Mouse (Mus musculus) 3134 (cell line): Measurements from ENCODE around the gene Tcam1.

Experiments
- DNase-seq: peaks from one replicate; pipeline ENCODE4 v3.0.0-alpha.2; 2011; ENCODE audit warnings: low spot score; ENCODE audit not compliant: insufficient read length; ENCODE audit errors: extremely low read depth

Gene Tcam1

DNA sequence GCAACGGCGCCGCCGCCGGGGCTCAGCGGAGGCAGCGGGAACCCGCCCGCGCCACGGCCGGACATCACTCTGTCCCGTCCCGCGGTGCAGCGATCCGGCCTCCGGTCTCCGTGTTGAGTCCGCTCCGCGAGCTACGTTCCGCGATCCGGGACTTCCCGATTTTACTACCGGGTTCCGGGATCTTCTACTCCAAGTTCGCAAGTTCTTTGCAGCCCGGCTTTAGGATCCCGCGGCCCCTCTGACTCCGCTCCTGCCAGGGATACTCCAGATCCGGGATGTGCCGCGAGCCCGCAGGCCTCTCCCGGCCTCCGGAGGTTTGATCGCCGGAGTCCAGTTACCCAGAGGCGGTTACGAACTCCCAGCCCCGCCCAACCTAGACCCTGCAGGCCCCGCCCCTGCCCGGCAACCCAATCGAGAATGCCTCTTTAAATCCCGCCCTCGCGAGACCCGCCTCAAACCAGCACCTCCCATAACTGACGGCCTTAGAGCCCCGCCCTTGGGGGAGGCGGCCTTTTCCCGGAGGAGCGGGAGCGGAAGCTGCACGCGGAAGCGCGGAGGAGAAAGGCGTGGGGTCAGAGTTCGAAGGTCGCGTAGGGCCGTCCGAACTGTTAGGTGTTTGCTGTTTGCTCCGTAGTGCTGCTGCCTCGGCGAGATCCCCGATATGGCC is 3.7 kb upstream of the Tcam1 start, which contains the start of gene Smarcd2:
Gene Smarcd2 (minus strand): TSS at position 329 of the 667 bp plus-strand sequence.
- DNase-seq: peak; percentile 99

DNA sequence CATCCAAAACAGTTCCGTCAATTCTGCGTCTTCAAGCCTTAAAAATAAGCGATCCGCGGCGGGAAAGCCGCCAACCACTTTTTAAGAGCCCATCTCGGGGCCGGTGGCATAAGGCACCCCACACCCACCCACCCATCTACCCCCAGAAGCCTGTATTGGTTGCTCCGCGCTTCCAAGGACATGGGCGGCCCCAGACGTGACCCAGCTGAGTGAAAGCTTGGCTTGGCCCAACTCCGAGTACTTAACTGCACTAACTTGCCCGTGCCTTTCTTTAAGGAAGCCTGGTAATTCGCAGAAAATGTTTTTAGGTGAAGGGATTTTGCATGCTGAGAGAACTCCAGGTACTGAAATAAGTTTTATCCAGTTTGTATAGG is 3.2 kb upstream of the Tcam1 start:
- DNase-seq: no peak

DNA sequence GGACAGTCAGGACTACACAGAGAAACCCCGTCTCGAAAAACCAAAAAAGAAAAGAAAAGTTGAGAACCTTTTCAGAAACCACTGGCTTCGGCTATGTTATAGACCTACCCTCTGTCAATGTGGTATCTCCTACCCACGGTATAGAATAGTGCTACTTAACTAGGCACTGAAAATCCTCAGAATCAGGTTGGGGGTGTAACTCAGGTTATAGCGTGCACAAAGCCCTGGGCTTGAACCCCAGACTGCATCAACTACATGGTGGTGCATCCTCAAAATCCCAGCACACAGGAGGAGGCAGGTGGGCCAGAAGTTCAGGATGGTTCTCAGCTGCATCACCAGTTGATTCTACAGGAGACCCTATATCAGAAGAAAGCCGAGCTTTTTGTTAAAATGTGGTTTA is 2.7 kb upstream of the Tcam1 start:
- no peak for DNase-seq

DNA sequence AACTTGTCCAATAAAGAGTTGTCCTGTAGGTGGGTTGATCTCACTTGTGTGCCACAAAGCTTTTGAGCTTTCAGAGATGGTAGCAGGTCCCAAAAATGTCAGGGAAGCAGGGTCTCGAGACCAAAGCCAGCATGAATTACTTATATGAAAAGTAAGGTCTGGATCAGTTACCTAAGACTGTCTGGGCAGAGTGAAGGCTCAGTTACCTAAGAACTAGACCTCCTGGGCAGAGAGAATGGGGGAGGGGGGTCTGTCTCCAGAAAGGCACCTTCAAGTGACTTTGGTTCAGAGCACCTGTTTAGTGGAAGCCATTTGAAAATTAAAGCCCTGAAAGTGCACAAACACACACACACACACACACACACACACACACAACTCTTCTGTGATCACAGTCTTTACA is 2.1 kb upstream of the Tcam1 start:
- DNase-seq: no peak

DNA sequence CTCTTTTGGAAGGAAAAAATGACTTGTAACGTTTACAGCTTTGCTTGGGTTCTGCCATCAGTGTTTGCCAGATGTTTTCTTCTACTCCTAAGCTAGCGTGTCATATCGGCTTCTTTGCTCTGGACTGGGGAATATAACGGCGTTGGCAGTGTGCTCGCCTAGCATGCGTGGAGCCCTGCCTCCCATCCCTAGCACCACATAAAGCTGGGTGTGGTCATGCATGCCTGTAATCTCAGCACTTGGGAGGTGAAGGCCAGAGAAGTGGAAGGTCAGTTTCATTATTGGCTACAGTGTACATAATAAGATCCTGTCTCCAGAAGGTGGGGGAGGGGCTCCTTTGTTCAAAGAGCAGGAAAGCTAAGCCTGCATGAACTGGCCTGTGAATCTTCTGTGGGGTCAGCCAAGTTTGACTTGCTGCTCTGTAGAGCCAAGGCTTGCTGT is 1.5 kb upstream of the Tcam1 start:
- no peak for DNase-seq

DNA sequence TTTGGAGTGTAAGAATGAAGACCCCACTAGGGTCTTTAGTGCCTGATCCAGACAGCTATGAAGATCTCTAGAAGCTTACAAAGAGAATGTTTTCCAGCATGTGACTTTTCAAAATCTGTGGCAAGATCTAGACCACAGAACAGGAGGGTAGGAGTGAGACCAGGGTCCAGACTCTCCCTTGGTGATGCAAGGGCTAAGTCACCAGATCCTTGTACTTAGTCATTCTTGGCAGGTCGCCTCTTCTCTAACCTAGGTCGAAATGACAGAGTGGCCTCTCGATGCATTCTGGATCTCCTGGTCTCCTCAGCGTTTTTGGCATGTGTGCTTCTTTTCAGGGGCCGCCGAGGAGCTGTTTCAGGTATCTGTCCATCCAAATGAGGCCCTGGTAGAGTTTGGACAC is 6.0 kb downstream of the Tcam1 start:
- DNase-seq: no peak

DNA sequence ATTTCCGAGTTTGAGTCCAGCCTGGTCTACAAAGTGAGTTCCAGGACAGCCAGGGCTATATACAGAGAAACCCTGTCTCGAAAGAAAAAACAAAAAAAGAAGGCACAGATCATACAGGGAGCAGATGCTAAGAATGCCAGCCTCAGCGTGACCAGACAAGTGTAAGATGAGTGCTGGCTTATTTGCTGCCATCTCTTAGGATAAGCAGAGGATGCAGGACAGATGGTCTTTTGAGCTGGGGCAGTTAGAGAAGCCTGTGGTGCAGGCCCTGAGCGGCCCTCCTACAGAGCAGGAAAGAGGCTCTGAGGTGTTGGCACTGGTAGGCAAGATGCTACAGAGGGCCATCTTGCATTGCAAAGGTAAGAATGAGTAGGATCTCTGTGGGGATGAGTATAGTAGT is 6.9 kb downstream of the Tcam1 start:
- no peak for DNase-seq

DNA sequence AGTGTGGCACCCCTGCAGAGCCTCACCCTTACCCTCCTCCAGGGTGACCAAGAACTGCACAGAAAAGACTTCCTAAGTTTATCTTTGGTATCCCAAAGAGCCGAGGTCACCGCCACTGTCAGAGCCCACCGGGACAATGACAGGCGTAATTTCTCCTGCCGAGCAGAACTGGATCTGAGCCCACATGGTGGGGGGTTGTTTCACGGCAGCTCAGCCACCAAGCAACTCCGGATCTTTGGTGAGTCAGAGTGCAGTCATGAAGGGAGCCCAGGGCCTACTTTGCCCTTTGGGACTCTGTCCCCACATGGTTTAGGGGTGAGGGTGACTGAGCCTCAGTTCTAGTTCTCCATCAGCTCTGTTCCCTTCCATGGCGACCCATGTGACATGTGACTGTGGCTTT is 7.7 kb downstream of the Tcam1 start:
- no peak for DNase-seq

DNA sequence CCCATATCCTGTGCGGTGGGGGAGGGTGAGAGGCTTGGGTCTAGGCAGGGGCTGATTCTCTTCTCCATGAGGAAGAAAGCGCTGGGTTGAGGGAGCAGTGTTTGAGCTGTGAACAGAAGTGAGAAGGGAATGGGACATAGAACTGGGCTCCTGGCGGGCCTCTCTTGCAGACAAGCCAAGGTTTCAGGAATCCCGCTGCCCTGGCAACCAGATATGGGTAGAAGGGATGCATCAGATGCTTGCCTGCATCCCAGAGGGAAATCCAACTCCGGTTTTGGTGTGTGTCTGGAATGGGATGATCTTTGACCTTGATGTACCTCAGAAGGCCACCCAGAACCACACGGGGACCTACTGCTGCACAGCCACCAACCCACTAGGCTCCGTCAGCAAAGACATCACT is 9.7 kb downstream of the Tcam1 start:
- no peak for DNase-seq

DNA sequence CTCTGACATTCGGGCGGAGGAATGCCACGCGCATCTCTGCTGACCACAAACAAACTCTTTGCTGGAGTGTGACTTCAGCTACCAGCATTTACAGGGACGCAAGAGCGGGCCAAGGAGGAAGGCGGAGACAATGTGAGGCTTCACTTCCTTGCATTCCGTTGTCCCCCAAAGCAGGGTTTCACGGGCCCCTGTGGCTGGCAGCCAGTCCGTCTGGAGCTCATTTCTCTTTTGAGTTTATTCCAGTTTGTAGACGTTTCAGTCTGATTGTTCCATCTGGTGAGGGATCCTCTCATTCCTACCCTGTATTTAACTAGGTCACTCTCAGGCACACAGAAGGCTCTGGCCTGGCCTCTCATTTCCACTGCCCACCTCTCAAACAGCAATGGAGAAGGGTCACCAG is 10.5 kb downstream of the Tcam1 start:
- DNase-seq: no peak

DNA sequence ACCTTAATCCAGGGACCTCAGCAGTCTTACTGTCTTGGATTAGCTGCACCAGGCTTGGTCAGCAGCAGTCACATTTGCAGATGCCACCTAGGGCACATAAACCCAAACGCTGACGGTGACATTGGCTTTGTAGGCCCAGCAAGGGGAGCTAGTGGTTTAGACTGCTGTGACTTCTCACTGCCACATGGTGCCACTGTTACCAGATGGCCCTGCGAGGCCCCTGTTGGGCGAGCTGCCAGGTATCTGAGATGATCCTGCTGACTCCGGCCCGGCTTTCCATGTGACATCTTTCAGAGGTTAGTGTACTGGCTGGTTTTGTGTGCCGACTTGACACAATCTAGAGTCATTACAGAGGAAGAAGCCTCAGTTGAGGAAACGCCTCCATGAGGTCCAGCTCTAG is 12.9 kb downstream of the Tcam1 start:
- no peak for DNase-seq

DNA sequence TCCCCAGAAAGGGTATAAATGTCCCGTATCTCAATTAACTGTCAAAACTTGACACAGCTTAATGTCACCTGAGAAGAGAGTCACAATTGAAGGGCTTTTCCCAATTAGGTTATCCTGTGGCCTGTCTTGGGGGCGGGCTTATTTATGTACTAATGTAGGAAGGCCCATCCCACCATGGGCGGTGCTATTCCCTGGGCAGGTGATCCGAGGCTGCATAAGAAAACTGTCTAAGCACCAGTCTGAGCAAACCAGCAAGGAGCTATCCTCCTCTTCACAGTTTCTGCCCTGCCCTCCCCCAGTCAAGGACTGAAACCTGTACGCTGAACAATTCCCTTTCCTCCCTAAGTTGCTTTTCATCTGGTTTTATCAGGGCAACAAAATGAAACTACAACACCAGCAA is 13.9 kb downstream of the Tcam1 start:
- no peak for DNase-seq

DNA sequence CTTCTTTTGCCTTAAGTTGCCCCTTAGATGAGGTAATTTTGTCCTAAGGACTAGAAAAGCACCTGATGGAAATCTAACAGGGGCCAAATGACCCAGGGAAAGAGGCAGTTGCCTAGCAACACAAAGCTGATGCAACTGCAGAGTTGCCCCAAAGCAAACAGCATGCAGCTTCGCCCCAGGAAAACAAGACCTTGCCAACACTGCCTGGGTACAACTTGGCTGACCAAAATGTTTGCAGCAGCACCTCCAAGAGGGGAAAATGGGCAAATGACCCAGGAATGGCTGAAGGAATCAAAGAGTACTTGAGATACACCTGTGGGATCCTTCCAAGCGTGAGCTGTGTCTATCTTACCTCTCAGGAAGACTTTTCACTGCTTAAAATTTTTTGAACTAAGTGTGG is 15.4 kb downstream of the Tcam1 start:
- no peak for DNase-seq

DNA sequence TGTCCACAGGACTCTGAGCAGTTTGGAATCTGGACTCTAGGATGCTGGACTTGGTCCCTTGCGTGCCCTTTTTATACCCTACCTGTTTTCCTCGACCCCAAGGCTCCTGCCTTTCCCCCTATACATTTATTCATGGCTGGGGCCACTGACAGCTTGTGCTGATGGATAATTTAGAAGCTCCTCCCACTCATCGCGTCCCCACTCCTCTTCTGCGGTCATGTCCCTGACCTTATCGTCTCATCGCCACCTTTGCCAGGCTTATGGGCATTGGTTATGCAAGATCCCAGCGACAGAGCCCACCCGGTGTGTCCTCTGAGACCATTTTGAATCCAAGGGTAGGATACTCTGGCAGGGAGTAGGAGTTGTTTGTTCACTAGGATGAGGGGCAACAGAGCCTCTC is 25.3 kb downstream of the Tcam1 start, which contains the start of gene Gh:
Gene Gh (minus strand): TSS at position 101 of the 400 bp plus-strand sequence.
- no peak for DNase-seq

DNA sequence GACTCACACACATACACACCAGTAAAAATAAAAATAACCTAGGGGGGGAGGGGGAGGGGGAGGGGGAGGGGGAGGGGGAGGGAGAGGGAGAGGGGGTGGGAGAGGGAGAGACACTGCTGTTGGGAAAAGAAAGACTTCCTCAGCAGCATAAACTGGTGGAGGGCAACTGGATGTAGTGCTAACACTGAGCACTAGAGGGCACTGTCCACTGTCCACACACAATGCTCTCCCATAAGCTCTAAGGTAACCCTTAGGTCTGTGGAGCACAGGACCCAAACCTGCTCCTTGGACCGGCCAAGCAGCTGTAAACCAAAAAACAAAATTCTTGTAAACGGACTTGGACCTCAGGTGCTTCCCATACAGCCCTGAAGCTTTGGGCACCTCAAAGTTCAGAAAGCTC is 26.2 kb downstream of the Tcam1 start:
- peak; percentile 29 for DNase-seq

DNA sequence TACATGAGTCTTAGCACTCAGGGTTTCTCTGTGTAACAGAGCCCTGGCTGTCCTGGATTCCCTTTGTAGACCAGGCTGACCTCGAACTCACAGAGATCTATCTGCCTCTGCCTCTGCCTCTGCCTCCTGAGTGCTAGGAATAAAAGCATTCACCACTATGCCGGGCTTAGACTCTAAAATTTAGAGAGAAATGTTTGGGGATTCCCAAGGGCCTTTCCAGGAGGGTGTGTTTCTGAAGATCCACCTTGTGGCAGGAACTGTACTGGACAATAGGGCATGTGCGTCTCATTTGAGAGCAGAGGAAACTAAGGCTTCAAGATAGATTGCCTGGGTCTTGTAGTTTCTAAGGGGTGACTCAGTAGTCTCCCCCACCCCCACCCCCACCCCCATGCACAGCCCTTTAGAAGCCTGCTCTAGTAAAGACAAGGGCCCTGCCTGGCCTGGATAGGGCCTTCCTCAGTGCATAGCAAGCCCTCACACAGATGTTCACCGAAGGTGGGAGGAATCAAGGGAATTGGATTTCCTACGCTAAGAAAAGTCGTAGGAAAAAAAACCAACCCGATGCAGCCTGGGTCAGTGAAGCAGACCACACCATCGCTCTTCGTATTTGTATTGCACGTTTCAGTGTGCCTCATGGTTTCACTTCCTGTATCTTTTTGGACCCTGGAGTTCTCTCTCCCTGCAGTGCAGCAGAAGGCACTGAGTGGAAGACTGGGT is 29.0 kb downstream of the Tcam1 start:
- DNase-seq: no peak

DNA sequence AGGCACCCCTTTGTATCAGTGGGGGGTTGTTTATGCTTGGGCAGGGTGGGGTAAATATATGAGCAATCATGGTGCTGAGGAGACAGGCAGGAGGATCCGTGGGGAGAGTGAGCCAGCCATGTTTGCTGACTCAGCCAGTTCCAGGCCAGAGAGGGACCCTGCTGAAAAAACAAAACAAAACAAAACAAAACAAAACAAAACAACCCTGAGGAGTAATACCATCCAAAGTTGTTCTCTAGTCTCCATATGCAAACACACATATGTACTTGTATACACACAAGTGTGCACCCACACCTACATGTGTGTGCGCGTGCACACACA is 29.6 kb downstream of the Tcam1 start:
- DNase-seq: no peak

DNA sequence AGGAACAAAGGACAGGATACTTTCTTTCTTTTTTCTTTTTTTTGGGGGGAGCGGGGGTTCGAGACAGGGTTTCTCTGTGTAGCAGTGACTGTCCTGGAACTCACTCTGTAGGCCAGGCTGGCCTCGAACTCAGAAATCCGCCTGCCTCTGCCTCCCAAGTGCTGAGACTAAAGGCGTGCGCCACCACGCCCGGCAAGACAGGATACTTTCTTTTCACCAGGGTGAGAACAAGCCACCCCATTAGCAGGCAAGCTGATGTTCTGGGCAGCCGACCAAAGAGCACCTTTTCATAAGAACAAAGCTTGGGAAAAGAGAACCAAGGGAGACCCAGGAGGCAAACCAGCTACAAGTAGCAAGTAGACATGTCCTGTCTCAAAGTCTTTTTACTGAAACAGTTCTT is 30.3 kb downstream of the Tcam1 start:
- no peak for DNase-seq

DNA sequence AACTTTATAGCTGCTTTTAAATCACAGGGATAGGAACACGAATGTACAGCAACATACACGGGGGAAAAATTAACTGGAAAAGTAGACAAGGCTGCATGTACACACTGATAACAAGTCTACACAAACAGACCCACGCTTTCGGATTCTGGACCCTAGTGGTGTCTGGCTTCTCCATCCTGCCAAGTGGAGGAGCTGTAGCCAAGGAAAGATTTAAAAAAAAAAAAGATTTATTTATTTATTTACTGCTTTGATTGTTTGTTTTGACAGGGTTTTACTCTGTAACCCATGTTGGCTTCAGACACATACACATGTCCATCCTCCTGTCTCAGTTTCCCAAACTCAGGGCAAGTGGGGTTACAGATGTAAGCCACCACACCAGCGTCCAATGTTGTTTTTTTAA is 31.0 kb downstream of the Tcam1 start:
- DNase-seq: no peak

DNA sequence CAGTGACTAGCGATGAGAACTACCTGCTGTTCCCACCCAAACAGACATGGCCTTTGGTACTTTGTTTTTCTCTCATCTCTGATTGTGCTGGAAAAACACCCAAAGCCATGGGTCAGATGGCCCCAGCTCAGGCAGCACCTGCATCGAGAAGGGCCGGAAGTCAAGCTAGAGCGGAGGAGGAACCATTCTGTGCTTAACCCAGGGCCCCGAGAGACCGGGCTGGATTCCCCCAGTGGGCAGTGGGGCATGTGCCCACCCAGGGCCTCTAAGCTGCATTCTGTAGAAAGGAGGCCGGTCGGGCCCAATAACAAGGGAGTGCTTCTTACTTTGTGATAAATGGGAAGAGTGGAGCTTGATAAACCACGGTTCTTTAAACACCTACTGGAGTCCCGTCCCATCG is 31.7 kb downstream of the Tcam1 start:
- DNase-seq: no peak

DNA sequence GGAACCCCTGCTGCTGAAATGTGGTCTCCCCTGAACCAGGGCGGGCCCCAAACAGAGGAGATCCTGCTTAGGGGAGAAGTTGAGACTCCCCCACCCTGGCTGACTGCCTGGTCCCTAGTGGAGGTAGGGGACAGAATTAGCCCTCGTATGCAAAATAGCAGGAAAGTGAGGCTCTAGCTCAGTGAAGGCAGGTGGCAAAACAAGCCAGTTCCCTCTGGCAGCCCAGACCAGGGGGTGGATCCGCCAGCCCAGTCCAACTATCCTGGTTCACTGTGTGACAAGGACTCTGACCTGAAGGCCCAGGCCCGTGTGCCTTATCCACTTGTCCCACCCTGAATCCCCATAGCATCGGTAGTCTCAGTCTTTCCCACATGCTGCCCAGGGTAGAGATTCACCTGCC is 33.7 kb downstream of the Tcam1 start:
- DNase-seq: no peak

DNA sequence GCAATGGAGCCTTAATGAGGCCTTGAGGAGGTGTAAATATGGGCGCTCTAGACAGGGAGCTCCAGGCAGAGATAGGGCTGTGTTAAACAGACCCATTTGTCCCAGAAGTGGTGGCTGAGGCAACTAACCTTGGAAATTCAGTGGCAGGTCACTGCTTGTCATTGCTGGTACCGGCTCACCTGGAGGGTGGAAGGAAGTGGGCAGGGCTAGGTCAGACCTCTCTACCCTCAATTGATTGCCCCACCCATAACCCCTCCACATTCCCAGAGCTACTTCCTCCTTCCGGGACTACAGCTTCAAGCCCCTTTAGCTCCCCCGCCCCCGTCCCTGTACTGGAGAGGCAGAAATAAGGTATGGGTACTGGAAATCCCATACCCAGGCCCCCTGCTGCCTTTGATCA is 37.1 kb downstream of the Tcam1 start:
- no peak for DNase-seq

DNA sequence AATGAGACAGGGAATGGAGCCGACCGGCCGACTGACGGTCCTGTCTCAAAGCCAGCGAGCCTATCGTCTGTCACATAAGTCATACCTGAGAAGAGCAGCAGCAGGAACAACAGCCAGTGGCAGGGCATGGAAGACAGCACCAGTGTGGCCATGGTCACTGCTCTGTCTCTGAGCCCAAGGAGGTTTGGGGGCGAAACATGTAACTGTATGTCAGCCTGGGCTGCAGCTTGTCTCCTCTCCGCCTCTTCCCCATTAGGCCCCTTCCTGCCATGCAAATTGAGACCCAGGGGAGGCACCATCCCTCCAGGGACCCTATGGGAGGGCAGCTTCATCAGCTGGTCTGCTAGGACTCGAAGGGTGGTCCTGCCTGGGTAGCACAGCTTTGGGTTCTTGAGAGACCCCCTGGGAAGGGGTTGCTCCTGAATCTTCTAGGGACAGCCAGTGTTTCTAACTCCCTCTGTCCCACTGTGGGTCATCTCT is 37.9 kb downstream of the Tcam1 start, which contains the start of gene Cd79b:
Gene Cd79b (minus strand): TSS at position 430 of the 480 bp plus-strand sequence.
- no peak for DNase-seq
